Mouse (Mus musculus): Measurements from ENCODE around the gene Haspin.
A peak's percentile ranks its signal among the peaks of the same experiment; 100 is the strongest.

Gene Haspin

DNA sequence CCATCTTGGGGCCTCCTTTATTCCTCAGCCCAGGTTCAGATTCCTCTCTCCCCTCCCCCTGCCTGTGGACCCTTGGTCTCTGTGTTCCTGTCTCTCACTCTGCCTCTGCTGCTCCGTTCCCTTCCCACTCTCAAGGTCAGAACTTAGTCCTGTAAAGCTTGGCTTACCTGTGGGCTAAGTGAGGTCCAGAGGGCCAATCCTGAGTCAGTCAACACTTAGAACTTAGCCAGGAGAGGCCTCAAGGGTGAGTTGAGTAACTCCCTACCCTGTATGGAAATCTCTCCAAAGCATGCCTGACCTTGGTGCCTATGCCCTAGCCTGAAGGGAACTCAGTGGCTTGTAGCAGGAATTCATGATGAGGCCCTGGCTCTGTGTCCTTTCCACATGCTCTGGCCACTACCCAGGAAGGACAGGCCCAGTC, 6.2 kb upstream of the Haspin start:
- DNase-seq = no peak

DNA sequence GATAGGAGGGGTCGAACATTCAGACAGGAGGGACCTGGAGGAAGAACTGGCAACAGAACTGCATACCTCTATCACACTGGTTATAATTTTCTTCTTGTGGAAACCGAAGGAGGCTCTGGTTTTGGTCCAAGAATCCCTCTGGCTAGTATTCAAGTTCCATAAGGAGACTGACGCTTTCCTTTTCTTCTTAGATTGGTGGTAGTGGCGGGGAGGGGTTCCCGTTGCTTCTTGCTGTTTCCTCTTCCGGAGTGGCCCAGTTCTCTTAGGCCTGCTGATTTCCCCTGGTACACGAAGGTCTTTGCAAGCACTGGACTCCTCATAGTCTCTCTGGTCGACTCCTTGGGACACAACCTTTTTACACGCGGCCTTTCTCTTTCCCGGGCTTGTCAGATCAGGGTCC, 978 bp downstream of the Haspin start:
- peak; percentile 31 for DNase-seq

DNA sequence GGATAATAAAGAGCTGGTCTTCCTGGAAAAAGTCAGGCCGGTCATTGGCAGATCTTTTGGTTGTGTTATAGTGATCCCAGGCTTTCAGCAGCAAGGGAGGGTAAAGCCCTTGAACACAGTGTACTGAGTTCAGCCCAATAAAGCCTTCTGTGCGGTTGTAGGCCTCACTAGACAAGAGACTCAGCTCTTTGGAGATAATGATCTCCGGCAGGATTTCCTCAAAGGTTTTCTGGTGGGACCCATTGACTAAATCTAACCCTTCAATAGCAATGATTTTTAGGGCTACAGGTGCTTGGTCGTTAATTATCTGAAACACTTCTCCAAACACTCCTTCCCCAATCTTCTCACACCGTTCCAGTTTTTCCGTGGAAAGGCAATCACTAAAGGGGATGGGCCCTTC, 1.5 kb downstream of the Haspin start:
- DNase-seq = no peak

DNA sequence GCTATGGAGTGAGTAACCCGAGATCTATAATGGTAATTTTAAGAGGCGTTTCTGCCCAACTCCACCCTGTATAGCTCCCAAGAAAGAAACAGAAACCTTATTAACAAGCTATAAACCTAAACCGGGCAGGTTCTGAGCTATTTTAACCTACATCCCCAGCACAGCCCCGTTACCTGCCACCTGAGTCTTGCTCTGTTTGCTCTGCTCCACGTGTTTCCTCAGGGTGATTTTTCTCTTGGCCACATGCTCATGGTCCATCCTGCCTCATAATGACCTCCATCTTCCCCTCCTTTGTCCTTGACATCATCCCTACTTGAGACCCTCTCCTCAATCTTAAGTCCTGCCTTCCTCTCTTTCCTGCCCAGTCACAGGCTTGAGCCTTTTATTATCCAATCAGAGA, 3.9 kb downstream of the Haspin start:
- no peak for DNase-seq

DNA sequence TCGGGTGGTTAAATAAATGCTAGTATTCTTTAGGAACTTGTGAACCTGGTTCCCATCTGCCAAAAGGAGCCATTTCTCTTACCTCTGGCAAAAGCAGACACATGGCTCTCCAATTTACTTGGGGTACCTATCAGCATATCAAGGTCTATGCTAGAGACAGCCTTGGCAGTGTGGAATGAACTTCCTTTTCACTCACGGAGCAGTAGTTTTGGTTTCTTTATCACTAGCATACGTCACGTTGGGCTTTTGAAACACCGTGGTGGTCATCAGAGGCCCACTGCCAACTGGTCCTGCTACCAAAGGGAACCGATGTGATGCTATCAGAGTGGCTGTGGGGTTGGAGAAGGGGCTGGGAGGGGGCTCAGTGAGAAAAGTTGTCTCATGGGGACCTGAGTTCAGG, 5.1 kb downstream of the Haspin start:
- DNase-seq = no peak

DNA sequence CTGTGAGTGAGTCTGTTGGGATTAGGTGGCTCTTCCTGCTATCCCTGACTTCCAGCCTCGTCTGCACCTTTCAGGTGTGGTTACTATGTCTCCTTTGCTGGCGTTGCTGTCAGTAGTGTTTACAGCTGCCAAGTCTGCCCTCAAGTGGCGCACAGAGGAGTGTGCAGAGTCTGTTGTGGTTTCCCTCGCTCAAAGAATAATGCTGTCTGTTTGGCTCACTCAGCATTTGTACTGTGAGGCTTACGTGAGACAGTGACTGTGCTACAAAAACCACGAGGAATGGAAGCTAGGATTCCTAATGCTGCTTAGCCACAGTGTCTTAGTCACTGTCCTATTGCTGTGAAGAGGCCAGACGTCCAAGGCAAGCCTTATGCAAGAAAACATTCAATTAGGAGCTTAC, 7.1 kb downstream of the Haspin start:
- DNase-seq = peak; percentile 42

DNA sequence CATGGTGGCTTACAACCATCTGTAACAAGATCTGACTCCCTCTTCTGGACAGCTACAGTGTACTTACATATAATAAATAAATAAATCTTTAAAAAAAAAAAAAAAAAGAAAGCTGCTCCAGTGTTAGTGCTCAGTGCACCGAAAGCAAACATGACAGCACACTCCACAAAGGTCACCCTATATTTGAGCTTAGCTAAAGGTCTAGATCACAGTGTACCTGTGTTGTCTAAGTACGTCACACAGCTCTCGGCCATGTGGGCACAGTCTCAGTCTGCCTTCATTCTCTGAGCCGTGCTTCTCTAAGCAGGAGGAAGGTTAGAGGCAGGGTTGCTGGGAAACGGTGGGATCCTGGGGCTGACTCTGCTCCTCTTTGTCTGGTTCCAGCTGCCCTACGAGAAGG, 11.6 kb downstream of the Haspin start:
- no peak for DNase-seq

DNA sequence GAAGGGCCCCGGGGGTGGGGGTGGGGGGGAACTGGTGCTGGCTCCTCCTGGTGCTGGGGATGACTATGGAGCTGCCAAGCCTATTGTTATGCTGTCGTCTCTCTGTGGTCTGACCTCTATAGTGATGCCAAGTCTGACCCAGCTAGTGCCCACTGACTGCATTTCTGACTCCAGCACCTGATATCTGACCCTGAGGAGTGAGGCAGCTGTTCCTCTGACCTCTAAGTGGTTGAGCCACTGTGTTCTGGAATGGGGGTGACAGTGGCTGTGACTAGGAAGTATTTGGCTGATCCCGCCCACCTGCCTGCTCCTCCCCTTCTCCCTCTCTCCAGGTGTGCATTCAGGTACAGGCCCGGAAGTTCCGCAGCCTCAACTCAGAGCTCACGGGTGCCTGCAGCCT, 26.7 kb downstream of the Haspin start:
- no peak for DNase-seq

DNA sequence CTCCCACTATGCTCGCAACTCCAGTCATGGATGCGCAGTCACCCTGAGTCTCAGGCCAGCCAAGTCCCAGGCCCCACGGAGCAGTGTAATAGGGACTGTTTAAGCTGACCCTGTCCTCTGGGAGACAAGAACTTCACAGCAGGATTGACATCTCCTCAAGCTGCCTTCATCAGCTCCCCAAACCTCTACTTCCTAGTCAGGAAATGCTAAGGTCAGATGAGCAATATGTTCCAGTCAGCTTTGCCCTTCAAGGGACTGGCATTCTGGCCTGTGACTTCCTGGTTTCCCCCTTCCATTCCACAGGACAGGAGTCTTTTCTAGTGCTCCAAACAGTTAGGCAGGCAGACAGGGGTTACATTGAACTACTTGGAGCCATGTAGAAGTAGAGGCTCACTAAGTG, 28.2 kb downstream of the Haspin start:
- DNase-seq = no peak

DNA sequence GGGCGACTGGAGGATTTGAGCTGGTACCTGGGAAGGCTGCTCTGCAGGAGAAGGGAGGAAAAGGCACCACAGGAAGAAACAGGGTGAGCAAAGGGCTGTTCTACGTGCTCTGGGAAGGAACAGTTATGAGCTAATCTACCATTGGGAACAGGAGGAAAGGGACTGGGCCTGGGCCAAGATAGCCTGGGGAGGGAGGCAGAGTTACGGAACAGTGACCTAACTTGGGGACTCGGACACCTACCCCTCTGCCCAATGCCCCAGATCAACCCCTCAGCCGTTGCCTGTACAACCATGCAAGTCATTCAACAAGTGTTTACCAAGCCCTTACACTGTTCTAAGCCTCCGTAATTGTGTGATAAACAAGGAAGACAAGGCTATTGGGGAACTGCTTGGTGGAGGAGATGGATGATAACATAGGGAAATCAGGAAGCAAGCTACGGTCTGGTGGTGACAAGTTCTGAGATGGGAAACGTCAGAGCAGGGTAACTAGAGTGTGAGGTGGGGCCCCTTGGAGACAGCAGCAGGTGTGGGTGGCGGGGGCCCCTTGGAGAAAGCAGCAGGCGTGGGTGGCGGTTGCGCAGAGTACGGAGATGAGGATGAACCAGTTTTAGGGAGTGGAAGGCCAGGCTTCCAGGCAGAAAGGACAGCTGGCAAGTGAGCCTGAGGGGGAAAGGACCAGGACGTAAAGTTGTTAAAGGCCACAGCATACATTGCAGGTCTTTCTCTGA, 29.0 kb downstream of the Haspin start:
- no peak for DNase-seq

DNA sequence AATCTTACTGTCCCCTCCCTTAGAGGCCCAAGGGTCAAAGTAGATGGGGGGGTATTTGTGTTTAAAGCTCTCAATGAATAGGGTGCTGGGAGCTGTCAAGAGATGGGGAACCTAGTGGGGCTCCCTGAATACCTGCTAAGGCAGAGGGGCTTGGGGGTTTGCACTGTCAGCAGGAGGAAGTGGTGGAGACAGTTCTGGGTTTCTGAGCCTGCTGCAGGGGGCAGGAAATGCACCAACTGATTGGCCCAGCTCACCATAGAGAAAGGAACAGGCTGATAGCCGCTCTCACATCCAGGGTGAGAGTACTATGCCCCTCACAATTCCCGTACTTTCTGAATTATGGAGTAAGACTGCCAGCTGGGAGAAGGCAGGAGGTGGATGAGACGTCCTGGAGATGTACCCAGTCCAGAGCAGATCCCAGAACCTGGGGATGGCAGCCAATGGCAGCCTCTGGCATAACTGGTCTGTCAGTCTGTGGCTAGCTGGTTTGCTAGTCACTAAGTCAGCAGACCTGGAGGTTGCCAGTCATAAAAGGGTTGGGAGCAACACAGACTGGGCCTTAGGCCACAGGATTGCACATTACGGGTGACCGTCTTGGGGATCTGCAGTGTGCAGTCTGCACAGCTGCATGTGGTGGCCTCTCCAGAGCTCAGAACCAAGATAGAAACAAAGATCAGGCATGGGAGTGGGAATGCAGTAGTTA, 29.7 kb downstream of the Haspin start:
- no peak for DNase-seq

DNA sequence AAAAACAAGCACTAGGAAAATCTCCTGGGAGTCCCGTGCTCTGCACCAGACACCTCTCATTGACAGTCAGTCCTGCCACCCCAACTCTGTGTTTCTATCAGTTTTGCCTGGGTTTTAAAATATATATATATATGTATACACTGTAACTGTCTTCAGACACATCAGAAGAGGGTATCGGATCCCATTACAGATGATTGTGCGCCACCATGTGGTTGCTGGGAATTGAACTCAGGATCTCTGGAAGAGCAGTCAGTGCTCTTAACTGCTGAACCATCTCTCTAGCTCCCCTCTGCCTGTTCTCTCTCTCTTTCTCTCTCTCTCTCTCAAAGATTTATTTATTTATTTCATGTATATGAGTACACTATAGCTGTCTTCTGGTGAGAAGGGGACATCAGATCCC, 30.7 kb downstream of the Haspin start:
- DNase-seq = peak; percentile 78

DNA sequence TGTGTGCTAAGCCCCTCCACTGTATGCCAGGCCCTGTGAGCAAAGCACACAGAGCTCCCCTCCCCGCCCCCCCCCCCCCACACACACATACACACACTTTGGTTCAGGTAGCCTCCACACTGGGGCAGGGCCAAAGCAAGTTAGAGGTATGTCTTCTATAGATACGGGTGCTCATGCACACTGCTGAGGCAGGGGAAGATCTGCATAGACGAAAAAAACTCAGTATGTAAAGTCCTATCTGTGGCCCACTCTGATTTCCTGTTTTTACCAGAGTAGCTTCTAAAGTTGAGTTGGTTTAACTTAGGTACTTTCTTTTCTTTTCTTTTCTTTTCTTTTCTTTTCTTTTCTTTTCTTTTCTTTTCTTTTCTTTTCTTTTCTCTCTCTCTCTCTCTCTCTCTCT, 32.8 kb downstream of the Haspin start:
- no peak for DNase-seq

DNA sequence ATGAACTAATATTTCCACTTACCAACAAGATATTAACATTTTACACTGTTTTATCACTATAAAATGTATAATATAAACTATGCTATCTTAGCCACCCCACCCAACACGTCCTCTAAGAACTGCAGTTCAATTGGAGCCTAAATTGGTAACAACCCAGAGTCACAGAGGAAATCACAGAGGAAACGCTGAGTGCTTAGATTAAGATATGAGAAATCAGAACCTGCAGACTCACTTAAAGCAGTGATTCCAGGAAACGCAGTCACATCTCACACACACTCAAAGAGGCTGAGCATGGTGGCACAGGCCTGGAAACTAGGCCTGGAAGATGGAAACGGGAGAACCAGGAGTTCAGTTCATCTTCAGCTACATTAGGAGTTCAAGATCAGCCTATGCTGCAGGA, 36.8 kb downstream of the Haspin start:
- DNase-seq = no peak

DNA sequence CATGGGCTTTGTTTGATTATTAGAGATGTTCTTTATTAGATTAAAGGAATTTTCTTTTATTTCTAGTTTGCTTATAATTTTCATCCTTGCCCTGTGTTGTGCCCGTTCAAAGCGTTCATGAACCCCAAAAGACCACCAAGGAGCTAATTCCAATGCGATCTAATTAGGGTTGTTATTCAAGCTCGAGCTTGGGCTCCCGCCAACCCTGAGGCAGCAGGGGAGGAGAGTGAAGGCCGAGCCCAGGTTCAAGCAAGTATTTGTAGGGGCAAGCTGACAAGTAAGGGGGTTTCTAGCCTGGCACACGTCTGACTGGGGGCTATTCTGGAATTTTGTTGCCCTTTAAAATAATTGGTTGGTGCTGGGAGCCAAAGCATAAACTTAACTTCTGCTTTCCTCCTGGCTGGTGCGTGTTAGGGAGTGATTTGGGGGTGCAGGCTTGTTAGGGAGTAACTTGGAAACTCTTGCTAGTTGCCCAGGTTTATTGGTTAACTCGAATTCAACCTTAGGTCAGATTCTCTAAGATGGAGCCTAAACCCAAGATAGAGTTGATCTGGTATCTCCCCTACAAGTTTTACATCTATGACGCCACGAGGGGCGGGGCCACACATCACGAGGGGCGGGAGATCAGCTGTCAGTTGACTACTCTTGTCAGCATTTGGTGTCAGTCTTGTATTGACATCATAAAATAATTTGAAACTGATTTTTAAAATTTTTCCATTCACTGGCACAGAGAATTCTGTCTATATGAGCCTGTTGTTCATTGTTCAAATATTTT, 37.9 kb downstream of the Haspin start:
- no peak for DNase-seq

DNA sequence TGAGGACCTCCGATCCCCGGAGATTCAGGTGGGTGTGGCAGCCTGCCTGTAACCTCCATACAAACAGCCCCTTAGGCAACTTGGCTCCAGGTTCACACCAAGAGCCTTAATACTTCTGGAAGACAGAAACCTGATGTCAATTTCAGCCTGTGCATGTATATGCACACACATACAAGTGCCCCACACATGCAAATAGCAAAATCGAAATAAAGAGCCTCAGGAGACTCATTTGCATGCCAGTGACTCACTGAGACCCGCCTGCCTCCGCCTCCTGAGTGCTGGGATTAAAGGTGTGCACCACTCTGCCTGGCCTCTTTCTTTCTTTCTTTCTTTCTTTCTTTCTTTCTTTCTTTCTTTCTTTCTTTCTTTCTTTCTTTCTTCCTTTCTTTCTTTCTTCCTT, 39.2 kb downstream of the Haspin start:
- DNase-seq = no peak

DNA sequence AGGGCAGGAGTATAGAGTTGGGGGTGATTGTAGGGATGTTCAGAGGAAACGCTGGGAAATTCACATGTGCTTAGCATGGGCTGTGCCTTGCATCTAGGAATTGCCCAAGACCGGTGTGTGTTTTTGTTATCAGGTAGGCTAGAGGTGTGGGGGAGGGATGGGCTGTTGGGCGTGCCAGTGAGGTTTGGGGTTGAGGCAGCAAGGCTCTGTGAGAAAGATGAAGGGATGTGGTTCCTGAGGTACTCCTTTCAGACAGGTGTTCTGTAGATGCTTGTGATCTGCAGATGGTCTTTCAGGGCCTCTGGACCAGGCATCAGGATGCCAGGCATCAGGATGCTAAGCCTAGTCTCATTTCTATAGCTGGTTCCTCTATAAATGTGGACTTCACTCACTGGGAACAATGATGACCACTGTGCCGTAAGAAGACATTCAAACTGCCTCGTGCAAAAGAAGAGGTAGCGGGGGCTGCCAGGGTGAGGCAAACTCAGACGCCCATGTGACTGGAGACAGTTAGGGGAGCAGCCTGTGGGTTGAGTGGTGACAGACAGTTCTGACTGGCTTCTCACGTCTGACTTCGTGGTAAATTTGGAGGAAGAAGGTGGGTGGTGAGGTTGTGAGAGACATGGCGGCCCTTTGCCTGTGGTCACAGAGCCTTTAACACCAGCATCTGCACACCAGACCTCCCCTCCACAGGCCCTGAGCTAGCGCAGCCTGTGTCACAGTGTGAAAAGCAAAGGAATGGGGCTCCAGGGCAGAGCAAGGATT, 43.7 kb downstream of the Haspin start:
- no peak for DNase-seq

DNA sequence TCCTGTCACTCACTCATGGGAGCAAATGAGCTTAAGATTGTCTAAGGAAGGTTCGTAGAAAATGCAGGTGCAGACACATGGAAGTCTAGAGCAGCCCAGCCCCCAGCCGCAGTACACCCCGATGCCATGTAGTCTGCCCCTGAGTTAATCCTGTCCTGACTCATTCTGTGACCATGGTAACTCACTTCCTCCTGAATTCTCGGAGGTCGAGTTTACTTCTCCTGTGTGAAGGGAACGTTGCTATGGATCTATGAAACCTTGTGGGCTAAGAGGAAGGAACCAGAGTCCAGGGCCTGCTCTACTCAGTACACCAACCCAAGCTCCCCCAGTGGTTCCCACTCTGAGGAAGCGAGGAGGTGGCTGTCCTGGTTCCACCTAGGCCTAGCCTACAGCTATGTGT, 45.2 kb downstream of the Haspin start:
- no peak for DNase-seq

DNA sequence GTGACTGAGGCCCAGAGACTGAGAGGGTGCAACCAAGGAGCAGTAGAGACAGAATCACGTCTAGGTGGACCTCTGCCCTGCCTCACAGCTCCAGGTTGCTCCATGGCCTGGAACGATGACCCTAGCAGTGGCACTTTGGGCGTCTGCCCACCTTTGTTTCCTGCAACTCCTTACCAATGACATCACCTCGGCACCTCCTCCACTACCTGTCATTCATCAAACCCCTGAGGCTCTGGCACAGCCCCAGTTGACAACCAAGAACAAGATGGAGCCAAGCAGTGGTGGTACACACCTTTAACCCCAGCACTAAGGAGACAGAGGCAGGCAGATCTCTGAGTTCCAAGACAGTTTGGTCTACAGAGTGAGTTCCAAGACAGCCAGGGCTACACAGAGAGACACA, 46.0 kb downstream of the Haspin start:
- no peak for DNase-seq

DNA sequence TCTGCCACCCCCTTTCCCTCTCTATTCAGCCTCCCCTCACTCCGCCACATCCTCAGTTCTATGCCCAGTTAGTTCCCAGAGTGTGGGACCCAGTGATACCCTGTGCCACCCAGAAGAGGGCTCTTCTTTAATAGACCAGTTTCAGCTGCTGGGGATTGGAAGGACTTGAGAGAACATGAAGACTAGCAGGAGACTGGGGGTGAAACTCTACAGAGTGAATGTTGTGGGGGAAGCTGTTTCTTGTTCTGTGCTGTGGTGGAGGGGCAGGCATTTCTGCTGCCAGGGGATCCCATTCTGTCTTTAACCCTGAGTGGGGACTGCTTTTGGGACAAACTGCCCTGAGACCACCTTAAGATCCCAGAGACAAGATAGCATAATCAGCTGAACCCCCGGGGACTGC, 47.3 kb downstream of the Haspin start:
- no peak for DNase-seq

DNA sequence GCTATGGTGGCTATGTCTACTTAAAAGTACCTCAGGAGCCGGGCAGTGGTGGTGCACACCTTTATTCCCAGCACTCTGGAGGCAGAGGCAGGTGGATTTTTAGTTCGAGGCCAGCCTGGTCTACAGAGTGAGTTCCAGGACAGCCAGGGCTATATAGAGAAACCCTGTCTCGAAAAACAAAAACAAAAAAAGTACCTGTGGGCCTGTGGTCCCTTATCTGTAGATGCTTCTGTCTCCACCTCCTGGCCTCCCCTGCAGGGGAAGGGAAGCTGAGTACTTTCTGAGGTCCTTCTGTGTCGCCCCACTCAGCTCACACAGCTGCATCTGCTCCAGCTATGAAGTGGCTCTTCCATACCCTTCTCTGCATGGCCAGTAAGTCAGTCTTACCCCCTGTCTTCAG, 47.8 kb downstream of the Haspin start, which contains the start of gene Itgae:
Gene Itgae, plus strand, starts transcription at position 301 of the 400 bp plus-strand sequence.
- no peak for DNase-seq

DNA sequence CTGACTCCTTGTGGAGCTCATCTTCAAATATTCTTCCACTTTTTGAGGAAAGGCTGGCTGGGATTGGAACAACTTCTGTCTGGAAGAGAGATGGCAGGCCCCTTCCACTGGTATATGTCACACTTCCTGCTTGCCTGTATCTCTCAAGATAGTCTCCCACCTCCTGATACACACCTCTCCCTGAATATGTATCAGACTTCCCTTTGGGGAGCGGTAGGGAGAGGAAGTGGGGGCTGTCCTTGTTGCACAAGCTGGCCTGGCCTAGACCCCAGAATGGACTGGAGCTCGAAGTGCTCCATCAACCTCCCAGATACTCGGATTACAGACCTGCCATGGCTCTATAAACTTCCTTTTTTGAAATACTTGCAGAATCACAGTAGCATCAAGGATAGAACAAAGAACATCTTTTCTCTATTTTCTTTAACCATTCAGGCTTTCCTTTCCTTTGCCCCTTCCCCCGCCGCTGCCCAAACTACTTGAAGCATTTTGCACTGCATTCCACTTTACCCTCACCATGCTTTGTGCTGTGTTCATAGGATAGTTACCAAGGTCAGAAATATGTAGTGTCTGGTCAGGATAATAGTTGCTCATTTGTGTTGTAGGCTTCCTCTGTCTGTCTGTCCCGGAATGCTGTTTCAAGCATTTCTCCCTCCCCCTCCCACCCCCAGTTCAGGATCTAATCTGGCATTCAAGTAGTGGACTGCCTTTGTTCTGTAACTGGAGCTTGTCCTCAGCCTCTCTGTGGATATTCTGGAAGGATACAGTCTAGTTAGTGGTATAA, 50.2 kb downstream of the Haspin start:
- no peak for DNase-seq
